ENCODE assay signal across 24 mouse cellular contexts in genomic region chr4:117623025-117623424, GRCm38 (mm10). TPM values are rescaled to one million over a fixed set of nuclear protein-coding genes. Genes with fewer than 3 reads are reported as not detected.
DNase-seq lines count a peak whose midpoint lies in the region; ATAC-seq lines count a peak whose summit lies in the region.
"Had no signal": no experiment of that assay in that cellular context is flagged by ENCODE, and none has a peak within 500 bp of the region (broad histone marks: within the 10 kb centered on the region; RNA-seq: fewer than 3 reads in every experiment).

No protein-coding gene starts in this region.

- ATAC-seq in heart, embryonic 14.5 days (ENCODE audit: insufficient number of reproducible peaks, insufficient read depth, low FRiP score, low read depth), result no peak
- no peak for ATAC-seq in midbrain, embryonic 11.5 days (ENCODE audit: low FRiP score)
- ATAC-seq: Patski had no signal

- peak overlapping the region; percentile 33 to 51; a peak in 3 of 4 replicates for H3K27ac ChIP-seq in heart, embryonic 14.5 days (replicated peaks in 1 of 2; ENCODE audit: control insufficient read depth in 1 of 2, insufficient read depth in 1 of 2, low read depth in 2 of 2, low read length in 2 of 2)
- H3K27ac ChIP-seq in midbrain, embryonic 11.5 days (ENCODE audit: low read depth, low read length), result no peak overlapping the region
- H3K27ac ChIP-seq: forebrain, embryonic 12.5 days; hindbrain, embryonic 15.5 days; kidney, postnatal 0 days; liver, embryonic 15.5 days; neural tube, embryonic 15.5 days; stomach, embryonic 15.5 days had no signal

- H3K9me3 ChIP-seq in heart, embryonic 14.5 days (ENCODE audit: control insufficient read depth, low read length), result no peaks in the 10 kb centered on the region
- no peaks in the 10 kb centered on the region for H3K9me3 ChIP-seq in midbrain, embryonic 11.5 days (ENCODE audit: control insufficient read depth, low read length)
- H3K9me3 ChIP-seq: forebrain, embryonic 12.5 days; hindbrain, embryonic 15.5 days; liver, embryonic 15.5 days; midbrain, embryonic 12.5 days; neural tube, embryonic 15.5 days; stomach, embryonic 15.5 days had no signal

- peak; percentile 6 for DNase-seq in adrenal gland, postnatal 14 days
- no peak for DNase-seq in adrenal gland, postnatal 4 days (ENCODE audit: low spot score in 2 of 2)
- no peak for DNase-seq in heart, postnatal 4 days
- peak; percentile 13 for DNase-seq in urinary bladder, postnatal 25 days (ENCODE audit: low spot score)
- no peak for DNase-seq in urinary bladder, postnatal 4 days (ENCODE audit: low spot score in 2 of 2)
- DNase-seq in cerebellum, adult 8-10 months, result no peak
- DNase-seq in midbrain, embryonic 11.5 days (ENCODE audit: low spot score, missing footprints), result no peak
- DNase-seq: cerebellum, adult 11 months; cerebellum, postnatal 10 days; gastrocnemius, postnatal 25 days; kidney, adult 2 months; layer of hippocampus, adult 9-11 months; liver; lung, postnatal 10 days; right cerebral cortex, adult 18-20 months had no signal

- peaks cover 13 to 23% of the 10 kb centered on the region in 2 experiments for H3K4me1 ChIP-seq in heart, embryonic 14.5 days (ENCODE audit: control insufficient read depth in 2 of 2, insufficient read depth in 2 of 2, low read length in 2 of 2)
- no peaks in the 10 kb centered on the region for H3K4me1 ChIP-seq in midbrain, embryonic 11.5 days (ENCODE audit: control insufficient read depth, insufficient read depth, low read length)
- H3K4me1 ChIP-seq: hindbrain, embryonic 15.5 days; midbrain, embryonic 12.5 days had no signal

- 28% methylated on average over 2 of the region's 2 CpGs for WGBS in heart, embryonic 14.5 days
- 83% methylated on average over 2 of the region's 2 CpGs for WGBS in midbrain, embryonic 11.5 days

- no peaks in the 10 kb centered on the region for H3K27me3 ChIP-seq in heart, embryonic 14.5 days (ENCODE audit: control insufficient read depth, insufficient read depth, low read length)
- no peaks in the 10 kb centered on the region for H3K27me3 ChIP-seq in midbrain, embryonic 11.5 days (ENCODE audit: control insufficient read depth, insufficient read depth, low read length)
- H3K27me3 ChIP-seq: forebrain, embryonic 12.5 days; hindbrain, embryonic 15.5 days; liver, embryonic 15.5 days; midbrain, embryonic 12.5 days; neural tube, embryonic 15.5 days; Patski; stomach, embryonic 15.5 days had no signal

- no peak overlapping the region for H3K4me2 ChIP-seq in heart, embryonic 14.5 days (ENCODE audit: low read length)
- H3K4me2 ChIP-seq in midbrain, embryonic 11.5 days, result no peak overlapping the region
- H3K4me2 ChIP-seq: forebrain, embryonic 12.5 days; hindbrain, embryonic 15.5 days; liver, embryonic 15.5 days; midbrain, embryonic 12.5 days; neural tube, embryonic 15.5 days; stomach, embryonic 15.5 days had no signal

- no peak overlapping the region for H3K4me3 ChIP-seq in heart, embryonic 14.5 days (ENCODE audit: control insufficient read depth in 1 of 2, insufficient read depth in 1 of 2, low read depth in 1 of 2, low read length in 2 of 2)
- no peak overlapping the region for H3K4me3 ChIP-seq in midbrain, embryonic 11.5 days (ENCODE audit: low read depth, low read length)
- H3K4me3 ChIP-seq: forebrain, embryonic 12.5 days; hindbrain, embryonic 15.5 days; liver, embryonic 15.5 days; midbrain, embryonic 12.5 days; neural tube, embryonic 15.5 days; stomach, embryonic 15.5 days had no signal

- no peak overlapping the region for H3K9ac ChIP-seq in heart, embryonic 14.5 days (ENCODE audit: low read length)
- H3K9ac ChIP-seq in midbrain, embryonic 11.5 days (ENCODE audit: low read length), result no peak overlapping the region
- H3K9ac ChIP-seq: forebrain, embryonic 12.5 days; hindbrain, embryonic 15.5 days; liver, embryonic 15.5 days; midbrain, embryonic 12.5 days; neural tube, embryonic 15.5 days; stomach, embryonic 15.5 days had no signal

- peaks cover 35% of the 10 kb centered on the region for H3K36me3 ChIP-seq in heart, embryonic 14.5 days (ENCODE audit: control insufficient read depth, insufficient read depth, low read length)
- H3K36me3 ChIP-seq in midbrain, embryonic 11.5 days (ENCODE audit: control insufficient read depth, insufficient read depth, low read length), result no peaks in the 10 kb centered on the region
- H3K36me3 ChIP-seq: hindbrain, embryonic 15.5 days had no signal

RNA-seq across cellular contexts. Expression of gene Dmap1, which starts 59.0 kb away (rescaled TPM):
- total RNA-seq in adrenal gland, postnatal 14 days (2021), result 21.4 and 27.5 TPM in 2 replicates
- 10 to 100 TPM; 49.0 to 49.2 TPM for total RNA-seq in adrenal gland, postnatal 4 days (2021)
- 46.4 and 49.5 TPM in 2 replicates for polyA plus RNA-seq in heart, embryonic 14.5 days (2014; fragmentation: Nextera tagmentation; extraction: Ambion mirVana)
- total RNA-seq in heart, postnatal 4 days (2021), result 10 to 100 TPM; 29.1 to 29.4 TPM
- 80.7 and 81.2 TPM in 2 replicates for polyA plus RNA-seq in midbrain, embryonic 11.5 days (2014; fragmentation: Nextera tagmentation; extraction: Ambion mirVana)

Comparison
In these comparisons a context has a peak if more than half of its experiments do, and no peak if none do; other contexts are left out.
1. DNase-seq: peak in adrenal gland, postnatal 14 days (single experiment) and urinary bladder, postnatal 25 days (single experiment); none in adrenal gland, postnatal 4 days (0 of 2), heart, postnatal 4 days (single experiment), urinary bladder, postnatal 4 days (0 of 2), cerebellum, adult 8-10 months (single experiment) and midbrain, embryonic 11.5 days (single experiment).